Mouse (Mus musculus) stomach, postnatal 0 days (tissue): Measurements from ENCODE around the gene Plekhn1. TPM values are rescaled to one million over a fixed set of nuclear protein-coding genes. Genes with fewer than 3 reads are reported as not detected.
A peak's percentile ranks its signal among the peaks of the same experiment; 100 is the strongest.

Experiments
- ATAC-seq: fragments of 200-750 bp; cut with Nextera tagmentation; 2 replicates; pipeline ENCODE4 v1.8.0; 2017; ENCODE audit not compliant: low FRiP score, low TSS enrichment
- DNase-seq: peaks from one replicate; pipeline ENCODE4 v3.0.0-alpha.2; 2016; ENCODE audit warnings: low spot score
- H3K27ac ChIP-seq: fragments of 300-500 bp; sonication (generic); replicated peaks from 2 replicates; pipeline ENCODE4 v1.5.1; 2014; ENCODE audit warnings: mild to moderate bottlenecking, control low read depth
- H3K27me3 ChIP-seq: fragments of 300-500 bp; sonication (generic); 2 replicates; pipeline ENCODE4 v1.6.1; 2014; ENCODE audit warnings: low read length; ENCODE audit not compliant: control insufficient read depth, insufficient read depth
- H3K36me3 ChIP-seq: fragments of 300-500 bp; sonication (generic); 2 replicates; pipeline ENCODE4 v1.6.1; 2014; ENCODE audit warnings: low read length, mixed read lengths; ENCODE audit not compliant: control insufficient read depth, insufficient read depth
- H3K4me1 ChIP-seq: fragments of 300-500 bp; sonication (generic); replicated peaks from 2 replicates; pipeline ENCODE4 v1.6.1; 2014; ENCODE audit warnings: antibody characterized with exemption; ENCODE audit not compliant: control insufficient read depth, insufficient read depth
- H3K4me2 ChIP-seq: fragments of 300-500 bp; sonication (generic); replicated peaks from 2 replicates; pipeline ENCODE4 v1.6.1; 2014; ENCODE audit warnings: low read depth, mild to moderate bottlenecking, control low read depth, moderate library complexity
- H3K4me3 ChIP-seq: fragments of 300-500 bp; sonication (generic); 2 replicates; pipeline ENCODE4 v1.5.1; 2014; ENCODE audit warnings: low read depth, low read length, control low read depth
- H3K9ac ChIP-seq: fragments of 300-500 bp; sonication (generic); 2 replicates; pipeline ENCODE4 v1.6.1; 2014; ENCODE audit warnings: mild to moderate bottlenecking, low read length, control low read depth, mixed read lengths
- H3K9me3 ChIP-seq: fragments of 300-500 bp; sonication (generic); 2 replicates; pipeline ENCODE4 v1.6.1; 2016; ENCODE audit warnings: low read length; ENCODE audit not compliant: control insufficient read depth
- CTCF ChIP-seq: IDR thresholded peaks from 2 replicates; pipeline ENCODE4 v1.5.1; 2016; ENCODE audit warnings: antibody characterized with exemption, low read depth, mild to moderate bottlenecking, moderate library complexity
- EP300 ChIP-seq: optimal IDR thresholded peaks from 2 replicates; pipeline ENCODE3; 2016; ENCODE audit warnings: antibody characterized with exemption
- WGBS: fragments of 180-500 bp; shearing (Covaris S2); extraction: QIAGEN DNeasy Blood & Tissue Kit; methylation state at CpG from one replicate; pipeline ENCODE4 v1.1.7; 2014; 5-methylcytosine and 5-hydroxymethylcytosine counted together
- polyA plus RNA-seq: library from polyadenylated mRNA; unstranded; fragments of >200 nt; fragmentation: Nextera tagmentation; extraction: Ambion mirVana; gene quantifications from 2 replicates; pipeline ENCODE4 v1.2.1, GENCODE M21; 2015

Plekhn1 gene
- polyA plus RNA-seq = 34.0 and 41.9 TPM in 2 replicates

DNA sequence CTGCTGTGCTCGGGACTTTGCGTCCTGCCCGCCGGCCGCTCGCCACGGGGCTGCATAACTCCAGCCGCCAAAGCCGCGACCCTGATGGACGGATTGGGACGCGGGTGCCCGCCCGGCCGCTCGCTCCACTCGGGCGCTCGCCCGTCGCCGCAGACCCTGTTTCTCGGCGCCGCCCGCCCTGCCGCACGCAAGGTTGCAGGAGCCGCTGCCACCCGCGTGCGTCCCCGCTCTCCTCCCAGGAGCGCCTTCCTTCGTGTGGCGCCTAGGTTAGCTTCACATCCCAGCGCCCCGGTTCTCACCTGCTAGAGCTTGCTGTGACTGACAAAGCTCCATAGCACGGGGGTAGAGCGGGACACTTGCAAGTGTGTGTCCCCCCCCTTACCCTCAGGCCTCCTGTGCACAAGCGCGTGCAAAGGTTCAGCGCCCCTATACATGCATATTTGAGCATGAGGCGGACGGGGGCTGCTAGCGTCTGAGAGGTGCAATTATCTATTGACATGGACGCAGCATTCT is at the start of gene Plekhn1:
Plekhn1 (minus strand) TSS at position 157 of the 513 bp plus-strand sequence.
- under 1% methylated on average over 39 of the region's 48 CpGs for WGBS
- peak; percentile 82 for DNase-seq

DNA sequence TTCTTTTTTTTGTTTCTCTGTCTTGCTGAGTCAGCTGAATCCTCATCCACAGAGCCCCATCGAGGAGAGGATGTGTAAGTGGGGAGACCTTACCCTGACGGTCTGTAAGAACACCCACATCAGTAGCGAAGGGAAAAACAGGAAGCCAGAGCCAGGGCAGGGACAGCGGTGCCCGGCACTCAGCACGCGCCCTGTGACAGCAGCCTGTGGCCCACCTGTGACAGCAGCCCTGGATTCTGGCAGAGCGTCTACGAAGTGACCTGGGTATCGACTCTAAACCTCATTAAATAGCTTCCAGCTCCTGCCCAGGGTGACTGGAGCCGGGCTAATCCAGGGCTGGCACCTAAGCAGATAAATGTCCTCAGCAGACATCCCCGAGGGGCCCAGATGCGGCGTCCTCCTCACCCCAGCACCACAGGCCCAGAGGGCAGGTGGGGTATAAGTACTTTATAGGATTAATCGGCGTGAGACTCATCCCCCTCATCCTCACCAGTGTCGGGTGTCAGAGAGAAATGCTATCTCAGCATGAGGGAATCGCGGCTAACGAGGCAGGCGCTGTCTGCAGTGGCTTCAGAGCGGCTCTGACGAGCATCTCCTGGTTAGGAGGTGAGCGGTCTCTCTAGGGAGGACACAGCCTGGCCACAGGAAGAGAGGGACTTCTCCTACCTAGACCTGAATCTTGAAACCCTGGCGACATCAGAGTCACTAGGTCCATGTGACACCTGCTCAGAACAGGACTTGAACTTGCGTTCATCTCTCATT is 20.6 kb upstream of the Plekhn1 start, which contains the start of gene Samd11:
Samd11 (minus strand) TSS at position 580 of the 762 bp plus-strand sequence.
- H3K4me1 ChIP-seq = no peaks in the 10 kb centered on the region
- H3K27ac ChIP-seq = no peak within 1 kb of the TSS
- DNase-seq = no peak
- 0 out of 2 replicates have a peak within 1 kb of the TSS, but pooled peaks have one; percentile 17 for H3K4me2 ChIP-seq
- H3K9me3 ChIP-seq = no peaks in the 10 kb centered on the region
- TF ChIP-seq EP300 (no peak), CTCF (no peak)
- peaks cover 6% of the 10 kb centered on the region; the same call in 1 of the 2 replicates for H3K27me3 ChIP-seq
- ATAC-seq = peak; percentile 59
- no peak within 1 kb of the TSS; the same call in 1 of the 2 replicates for H3K9ac ChIP-seq
- H3K4me3 ChIP-seq = no peak within 1 kb of the TSS; the same call in 1 of the 2 replicates
- H3K36me3 ChIP-seq = no peaks in the 10 kb centered on the region
- WGBS = 16% methylated on average over 26 of the region's 26 CpGs

More for the DNA sequence above, at the start of gene Plekhn1:
- peak within 1 kb of the TSS; percentile 93 for H3K27ac ChIP-seq
- no peaks in the 10 kb centered on the region; the same call in 1 of the 2 replicates for H3K4me1 ChIP-seq
- H3K36me3 ChIP-seq = peaks cover 18% of the 10 kb centered on the region
- no peaks in the 10 kb centered on the region for H3K27me3 ChIP-seq
- H3K9me3 ChIP-seq = no peaks in the 10 kb centered on the region
- peak; percentile 1; the same call in 1 of the 2 replicates for TF ChIP-seq CTCF
- TF ChIP-seq EP300 = no peak
- H3K4me2 ChIP-seq = peak within 1 kb of the TSS; percentile 96
- peak within 1 kb of the TSS; percentile 67 for H3K9ac ChIP-seq
- peak; percentile 21 for ATAC-seq
- H3K4me3 ChIP-seq = peak within 1 kb of the TSS; percentile 87

DNA sequence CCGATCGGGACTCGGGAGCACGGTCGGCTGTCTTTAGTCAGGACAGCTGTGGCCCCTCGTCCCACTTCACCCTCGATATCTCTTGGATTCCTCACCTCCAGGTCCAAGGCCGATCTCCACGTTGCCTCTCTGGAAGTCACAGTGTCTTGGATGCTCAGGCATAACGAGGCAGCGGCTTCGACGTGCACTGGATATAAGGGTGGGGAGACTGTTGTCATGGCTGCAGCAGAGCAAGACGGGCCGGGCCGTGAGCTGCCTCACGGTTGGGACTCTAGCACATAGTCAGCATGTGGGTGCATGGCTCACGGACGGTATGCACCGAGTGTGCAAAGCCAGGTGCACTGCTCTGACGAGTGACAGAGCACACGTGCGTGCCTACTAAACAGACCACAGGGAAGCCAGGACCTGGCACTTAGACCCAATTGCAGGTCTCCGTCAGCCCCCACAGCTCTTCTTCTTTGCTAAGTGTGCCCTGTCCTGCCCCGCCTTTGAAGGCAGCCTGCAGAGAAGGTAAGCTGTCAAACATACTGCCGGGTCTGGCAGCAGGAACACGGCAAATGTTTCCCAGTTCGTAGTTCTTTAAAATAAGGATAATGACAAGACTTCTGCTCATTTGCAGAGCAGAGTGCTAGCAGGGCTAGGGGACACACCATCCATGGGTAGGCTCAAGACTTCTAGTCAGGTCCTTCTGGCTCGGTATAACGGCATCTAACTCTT is 19.9 kb upstream of the Plekhn1 start:
- no peaks in the 10 kb centered on the region for H3K36me3 ChIP-seq
- 7% methylated on average over 25 of the region's 30 CpGs for WGBS
- H3K4me1 ChIP-seq = no peaks in the 10 kb centered on the region
- no peak overlapping the region; the same call in 1 of the 2 replicates for H3K9ac ChIP-seq
- no peak overlapping the region for H3K27ac ChIP-seq
- peak overlapping the region; percentile 17; the same call in 1 of the 2 replicates for H3K4me2 ChIP-seq
- H3K27me3 ChIP-seq = peaks cover 6% of the 10 kb centered on the region; the same call in 1 of the 2 replicates
- ATAC-seq (peak; percentile 59), DNase-seq (no peak)
- H3K9me3 ChIP-seq = no peaks in the 10 kb centered on the region
- H3K4me3 ChIP-seq = no peak overlapping the region; the same call in 1 of the 2 replicates
- TF ChIP-seq CTCF = no peak

DNA sequence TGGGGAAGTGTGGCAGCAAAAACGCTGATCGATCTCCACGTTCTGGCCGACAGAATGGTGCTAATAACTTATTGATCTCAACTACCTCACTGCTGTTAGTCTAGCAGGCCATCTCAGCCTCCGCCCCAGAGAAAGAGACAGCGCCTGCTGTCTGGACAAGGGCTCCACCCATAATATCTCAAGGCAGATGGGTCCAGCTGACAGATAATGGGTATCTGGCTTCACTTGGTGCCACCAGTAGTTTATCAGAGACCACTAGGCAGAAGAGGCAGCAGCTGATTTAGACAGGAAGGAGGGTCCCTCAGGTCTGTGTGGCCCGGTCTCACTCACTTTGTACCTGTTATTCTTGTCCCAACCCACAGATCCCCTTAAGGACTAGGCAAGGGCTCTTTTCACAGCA is 18.4 kb upstream of the Plekhn1 start:
- no peaks in the 10 kb centered on the region for H3K4me1 ChIP-seq
- no peak overlapping the region for H3K27ac ChIP-seq
- DNase-seq (no peak), ATAC-seq (no peak)
- TF ChIP-seq CTCF (no peak), EP300 (no peak)
- H3K27me3 ChIP-seq = peaks cover 6% of the 10 kb centered on the region; the same call in 1 of the 2 replicates
- no peaks in the 10 kb centered on the region; the same call in 1 of the 2 replicates for H3K36me3 ChIP-seq
- no peak overlapping the region for H3K4me2 ChIP-seq
- H3K9ac ChIP-seq = no peak overlapping the region
- H3K9me3 ChIP-seq = no peaks in the 10 kb centered on the region
- 45% methylated on average over 7 of the region's 7 CpGs for WGBS
- no peak overlapping the region for H3K4me3 ChIP-seq

DNA sequence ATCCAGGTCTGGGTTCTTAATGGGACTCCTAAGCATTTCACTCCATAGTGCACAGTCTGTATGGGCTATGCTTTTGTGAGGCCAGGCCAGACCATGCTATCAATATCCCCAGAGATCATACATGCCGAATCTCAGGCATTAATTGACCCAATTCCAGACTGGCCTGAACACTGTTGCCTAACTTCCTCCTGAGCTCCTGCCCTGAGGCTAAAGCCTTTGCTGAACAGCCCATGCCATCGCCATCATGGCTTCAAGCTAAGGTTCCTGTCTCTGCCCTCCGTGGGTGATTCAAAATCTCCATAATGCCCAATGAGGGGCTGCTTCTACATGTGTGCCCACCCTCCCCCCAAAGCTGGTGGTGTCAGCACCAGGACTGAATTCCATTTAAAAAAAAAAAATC is 18.0 kb upstream of the Plekhn1 start:
- TF ChIP-seq CTCF = no peak
- no peak for TF ChIP-seq EP300
- Histone ChIP-seq H3K4me2 (no peak overlapping the region), H3K9ac (no peak overlapping the region), H3K27me3 (peaks cover 6% of the 10 kb centered on the region; the same call in 1 of the 2 replicates), H3K36me3 (no peaks in the 10 kb centered on the region; the same call in 1 of the 2 replicates), H3K4me1 (no peaks in the 10 kb centered on the region), H3K27ac (no peak overlapping the region), H3K9me3 (no peaks in the 10 kb centered on the region), H3K4me3 (no peak overlapping the region)
- DNase-seq = no peak
- ATAC-seq = 0 out of 2 replicates have a peak, but pooled peaks have one; percentile 7
- 42% methylated on average over 3 of the region's 3 CpGs for WGBS
